Mouse (Mus musculus) thymus, adult 2 months (tissue): Measurements from ENCODE around the gene Gstm7. TPM values are rescaled to one million over a fixed set of nuclear protein-coding genes. Genes with fewer than 3 reads are reported as not detected.
"Not testable (repeated sequence)": the region's sequence is repeated elsewhere in the genome, so short reads cannot be mapped to it uniquely, and the experiment has no call there.

Source experiments
- DNase-seq: peaks from one replicate; pipeline ENCODE4 v3.0.0; 2021
- H3K27ac ChIP-seq: fragments of 200-500 bp; 2 replicates; pipeline ENCODE4 v1.5.1; 2012; ENCODE audit warnings: low read length, control low read depth; ENCODE audit not compliant: control insufficient read depth, insufficient read depth
- H3K27me3 ChIP-seq: fragments of 200-500 bp; 2 replicates; pipeline ENCODE4 v1.6.1; 2012; ENCODE audit warnings: mild to moderate bottlenecking, low read length, moderate library complexity, mixed read lengths; ENCODE audit not compliant: control insufficient read depth, insufficient read depth
- H3K36me3 ChIP-seq: fragments of 200-500 bp; 2 replicates; pipeline ENCODE4 v1.6.1; 2012; ENCODE audit warnings: mild to moderate bottlenecking, low read length, moderate library complexity; ENCODE audit not compliant: control insufficient read depth, insufficient read depth
- H3K4me1 ChIP-seq: fragments of 200-500 bp; replicated peaks from 2 replicates; pipeline ENCODE4 v1.6.1; 2012; ENCODE audit warnings: low read length; ENCODE audit not compliant: control insufficient read depth, insufficient read depth
- H3K4me3 ChIP-seq: fragments of 200-500 bp; 2 replicates; pipeline ENCODE4 v1.5.1; 2012; ENCODE audit warnings: mild to moderate bottlenecking, low read length, control low read depth, moderate library complexity; ENCODE audit not compliant: control insufficient read depth, insufficient read depth
- CTCF ChIP-seq: fragments of 200-500 bp; IDR thresholded peaks from 2 replicates; pipeline ENCODE4 v1.5.1; 2012; ENCODE audit warnings: mild to moderate bottlenecking, control low read depth, low read length, moderate library complexity, borderline replicate concordance; ENCODE audit not compliant: control insufficient read depth, poor library complexity, insufficient read depth; ENCODE audit errors: extremely low read depth
- POLR2A ChIP-seq: fragments of 200-500 bp; IDR thresholded peaks from 2 replicates; pipeline ENCODE4 v1.6.1; 2012; ENCODE audit warnings: mild to moderate bottlenecking, low read length, control low read depth, moderate library complexity; ENCODE audit not compliant: control insufficient read depth, poor library complexity, insufficient read depth; ENCODE audit errors: extremely low read depth
- WGBS: fragments of 180-500 bp; shearing (Covaris S2); methylation state at CpG from one replicate; pipeline ENCODE4 v1.1.7; 2018; 5-methylcytosine and 5-hydroxymethylcytosine counted together
- polyA plus RNA-seq: library from polyadenylated mRNA; depleted of rRNA; stranded (reverse); fragments of >200 nt; gene quantifications from 2 replicates; pipeline ENCODE4 v1.2.3, GENCODE M21; 2012

Gstm7 gene
- polyA plus RNA-seq, 1 experiment = 5.3 TPM

DNA sequence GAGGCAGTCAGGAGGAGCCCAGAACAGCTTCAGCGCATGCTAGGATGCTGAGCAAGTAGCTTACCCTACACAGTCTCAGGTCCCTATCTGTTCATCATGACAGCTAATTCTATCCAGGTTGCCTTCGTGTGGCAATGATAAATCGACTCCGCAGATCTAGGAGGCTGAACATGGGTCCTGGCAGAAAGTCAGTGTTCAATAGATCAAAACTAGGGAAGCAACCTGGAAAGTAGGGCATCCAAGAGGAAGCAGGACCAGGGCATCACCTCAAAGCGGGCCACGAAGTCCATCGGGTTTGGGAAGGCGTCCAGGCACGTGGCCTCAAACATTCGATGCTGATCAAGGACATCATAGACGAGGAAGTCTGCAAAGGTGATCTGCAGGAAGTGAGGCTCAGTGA lies 18.9 kb upstream of the Gstm7 start:
- WGBS = 84% methylated on average over 11 of the region's 11 CpGs
- no peaks in the 10 kb centered on the region for H3K27me3 ChIP-seq
- no peak overlapping the region for H3K27ac ChIP-seq
- H3K36me3 ChIP-seq = no peaks in the 10 kb centered on the region
- no peak for DNase-seq
- TF ChIP-seq CTCF (no peak), POLR2A (no peak)
- H3K4me3 ChIP-seq = no peak overlapping the region
- no peaks in the 10 kb centered on the region for H3K4me1 ChIP-seq

DNA sequence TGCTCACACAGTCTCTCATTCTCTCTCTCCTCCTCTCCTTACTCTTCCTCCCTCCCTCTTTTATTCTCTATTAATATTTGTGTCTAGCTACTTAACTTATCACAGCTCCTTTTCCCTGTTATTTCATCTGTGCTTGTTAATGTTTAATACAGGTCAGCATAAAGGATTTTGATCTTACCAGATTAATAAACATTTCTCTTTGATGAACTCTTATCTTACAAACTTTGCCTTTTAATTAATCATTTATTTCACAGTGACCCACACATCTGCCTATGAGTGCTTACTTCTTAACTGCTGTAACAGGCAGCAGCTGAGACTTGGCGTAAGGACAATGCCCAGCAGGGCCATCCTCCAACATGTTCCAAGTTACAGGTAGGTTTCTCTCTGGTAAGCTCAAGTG lies 17.8 kb upstream of the Gstm7 start:
- H3K4me1 ChIP-seq, H3K4me3 ChIP-seq, H3K27ac ChIP-seq, H3K27me3 ChIP-seq, DNase-seq, H3K36me3 ChIP-seq: not testable (repeated sequence)
- 97% methylated on average over 1 of the region's 1 CpGs for WGBS

DNA sequence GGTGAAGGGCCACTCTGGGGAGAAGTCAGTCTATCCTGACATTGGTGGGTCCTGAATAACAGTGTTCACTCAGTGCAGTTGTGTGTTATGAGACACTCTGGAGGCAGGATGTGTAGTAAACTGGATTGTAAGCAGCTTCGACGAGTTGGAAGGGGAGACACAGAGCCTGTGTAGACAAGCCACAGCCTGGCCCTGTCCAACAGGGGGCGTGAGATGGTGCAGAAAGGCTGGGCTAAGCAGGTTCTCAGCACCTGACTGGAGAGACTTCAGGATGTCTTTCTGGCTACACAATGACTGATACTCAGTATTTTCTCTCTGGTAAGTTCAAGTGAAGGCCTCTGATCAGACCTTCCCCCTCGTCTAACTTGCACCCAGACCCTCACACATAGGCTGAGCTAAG lies 14.1 kb upstream of the Gstm7 start:
- Histone ChIP-seq H3K4me3 (no peak overlapping the region), H3K4me1 (no peaks in the 10 kb centered on the region), H3K27me3 (no peaks in the 10 kb centered on the region), H3K27ac (no peak overlapping the region), H3K36me3 (no peaks in the 10 kb centered on the region)
- TF ChIP-seq POLR2A (no peak), CTCF (no peak)
- no peak for DNase-seq
- 77% methylated on average over 4 of the region's 4 CpGs for WGBS

DNA sequence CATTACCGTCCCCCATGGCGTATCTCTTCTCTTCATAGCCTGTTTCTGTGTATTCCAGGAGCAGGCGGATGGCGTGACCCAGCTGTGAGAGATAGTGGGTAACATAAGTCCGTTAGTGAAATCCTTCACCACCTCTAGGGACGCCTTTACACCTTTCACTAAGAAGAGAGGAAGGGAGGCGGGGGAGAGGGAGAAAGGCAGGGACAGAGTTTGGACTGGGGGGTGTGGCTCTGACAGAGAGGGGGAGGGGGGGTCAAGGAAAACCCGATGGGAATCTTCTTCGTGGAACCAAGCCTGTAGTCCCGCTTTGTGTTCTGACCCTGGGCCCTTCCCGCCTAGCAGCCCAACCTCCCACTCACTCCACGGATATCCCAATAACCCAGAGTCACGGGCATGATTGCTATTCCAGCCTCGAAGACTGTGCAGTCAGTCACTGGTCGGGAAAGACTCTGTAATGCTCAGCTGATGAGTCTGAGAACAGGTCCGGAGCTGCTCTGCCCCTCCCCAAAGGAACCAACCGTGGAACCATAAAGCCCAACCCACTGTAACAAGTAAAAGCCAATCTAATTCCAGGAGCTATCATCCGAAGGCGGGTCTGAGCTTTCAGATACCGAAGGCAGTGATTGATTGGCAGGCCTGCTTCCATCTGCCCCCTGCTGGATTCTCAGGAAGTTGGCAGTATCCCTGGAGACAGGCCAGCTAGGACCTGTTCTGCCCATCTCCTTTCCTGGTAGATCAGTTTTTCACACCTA lies 11.8 kb upstream of the Gstm7 start, which contains the start of gene Gstm6:
Gene Gstm6 (minus strand): TSS at position 511 of the 752 bp plus-strand sequence.
- 78% methylated on average over 20 of the region's 20 CpGs for WGBS
- Histone ChIP-seq H3K36me3 (no peaks in the 10 kb centered on the region), H3K4me1 (no peaks in the 10 kb centered on the region), H3K27me3 (no peaks in the 10 kb centered on the region), H3K27ac (peak within 1 kb of the TSS; percentile 30; the same call in 1 of the 2 replicates), H3K4me3 (no peak within 1 kb of the TSS)
- no peak for DNase-seq
- TF ChIP-seq CTCF (no peak), POLR2A (no peak)

DNA sequence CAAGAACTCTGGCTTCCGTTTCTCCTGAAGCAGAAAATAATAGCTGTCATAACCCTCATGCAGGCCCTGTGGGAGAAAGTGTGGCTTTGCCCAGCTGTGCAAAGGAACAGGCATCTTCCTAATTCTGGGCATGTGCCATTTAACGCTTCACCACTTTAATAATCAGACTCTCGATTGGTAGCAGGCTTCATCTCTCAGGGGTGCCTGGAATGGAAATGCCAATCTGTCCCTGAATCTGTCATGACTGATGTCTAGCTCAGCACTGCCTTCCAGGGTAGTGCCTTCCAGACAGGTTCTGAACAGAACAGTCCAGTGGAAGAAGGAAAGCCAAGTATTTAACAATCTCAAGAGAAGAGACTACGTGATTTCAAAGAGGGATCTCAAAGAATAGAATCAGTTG lies 9.6 kb upstream of the Gstm7 start:
- DNase-seq = no peak
- TF ChIP-seq CTCF (no peak), POLR2A (no peak)
- Histone ChIP-seq H3K27ac (no peak overlapping the region), H3K4me3 (no peak overlapping the region), H3K27me3 (no peaks in the 10 kb centered on the region), H3K36me3 (no peaks in the 10 kb centered on the region), H3K4me1 (no peaks in the 10 kb centered on the region)
- 93% methylated on average over 4 of the region's 4 CpGs for WGBS

DNA sequence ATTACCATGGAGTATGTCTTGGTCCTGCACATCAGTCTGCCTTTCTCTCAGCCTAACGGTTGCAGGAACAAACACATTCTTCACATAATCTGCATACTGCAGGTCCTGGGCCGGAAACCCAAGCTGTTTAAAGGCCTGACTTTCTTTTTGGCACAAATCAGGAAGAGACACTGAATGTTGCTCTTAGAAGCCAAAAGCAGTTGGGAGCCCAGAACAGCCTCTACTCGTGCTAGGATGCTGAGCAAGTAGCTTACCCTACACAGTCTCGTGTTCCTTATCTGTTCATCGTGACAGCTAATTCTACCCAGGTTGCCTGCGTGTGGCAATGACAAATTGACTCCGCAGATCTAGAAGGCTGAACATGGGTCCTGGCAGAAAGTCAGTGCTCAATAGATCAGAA lies 8.9 kb upstream of the Gstm7 start:
- TF ChIP-seq POLR2A (no peak), CTCF (no peak)

DNA sequence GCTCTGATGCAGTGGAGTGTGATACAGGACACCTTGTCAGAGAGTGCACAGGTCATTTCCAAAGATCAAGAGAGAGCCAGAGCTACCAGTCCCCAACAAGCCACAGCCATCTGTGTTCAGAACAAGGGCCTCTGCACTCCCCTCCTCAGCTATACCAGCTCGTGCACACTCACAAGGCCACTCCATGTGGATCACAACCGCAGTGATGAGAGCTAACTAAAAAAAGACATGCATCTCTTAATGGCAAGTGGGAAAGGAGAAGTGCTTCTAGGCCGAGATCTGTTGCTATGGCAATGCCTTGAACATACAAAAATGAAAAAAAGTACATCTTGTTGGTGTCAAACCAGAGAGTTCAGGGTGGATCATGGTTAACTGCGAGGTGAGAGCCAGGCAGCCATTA lies 8.2 kb upstream of the Gstm7 start:
- no peak overlapping the region for H3K27ac ChIP-seq
- no peak for DNase-seq
- 22% methylated on average over 4 of the region's 4 CpGs for WGBS
- H3K4me1 ChIP-seq = no peaks in the 10 kb centered on the region
- H3K27me3 ChIP-seq = no peaks in the 10 kb centered on the region
- TF ChIP-seq CTCF (no peak), POLR2A (no peak)
- no peak overlapping the region for H3K4me3 ChIP-seq
- no peaks in the 10 kb centered on the region for H3K36me3 ChIP-seq

More for the DNA sequence above, 8.9 kb upstream of the Gstm7 start:
- Histone ChIP-seq H3K27me3 (no peaks in the 10 kb centered on the region), H3K4me1 (no peaks in the 10 kb centered on the region), H3K36me3 (no peaks in the 10 kb centered on the region), H3K27ac (no peak overlapping the region), H3K4me3 (no peak overlapping the region)
- DNase-seq = no peak
- 77% methylated on average over 7 of the region's 7 CpGs for WGBS
